Mouse (Mus musculus): ENCODE results near the gene Wipi1. TPM values are rescaled to one million over a fixed set of nuclear protein-coding genes. Genes with fewer than 3 reads are reported as not detected.
A peak's percentile ranks its signal among the peaks of the same experiment; 100 is the strongest.

Wipi1 gene
- polyA plus RNA-seq, 1 experiment from 2014 or later, result 5.7 TPM

DNA sequence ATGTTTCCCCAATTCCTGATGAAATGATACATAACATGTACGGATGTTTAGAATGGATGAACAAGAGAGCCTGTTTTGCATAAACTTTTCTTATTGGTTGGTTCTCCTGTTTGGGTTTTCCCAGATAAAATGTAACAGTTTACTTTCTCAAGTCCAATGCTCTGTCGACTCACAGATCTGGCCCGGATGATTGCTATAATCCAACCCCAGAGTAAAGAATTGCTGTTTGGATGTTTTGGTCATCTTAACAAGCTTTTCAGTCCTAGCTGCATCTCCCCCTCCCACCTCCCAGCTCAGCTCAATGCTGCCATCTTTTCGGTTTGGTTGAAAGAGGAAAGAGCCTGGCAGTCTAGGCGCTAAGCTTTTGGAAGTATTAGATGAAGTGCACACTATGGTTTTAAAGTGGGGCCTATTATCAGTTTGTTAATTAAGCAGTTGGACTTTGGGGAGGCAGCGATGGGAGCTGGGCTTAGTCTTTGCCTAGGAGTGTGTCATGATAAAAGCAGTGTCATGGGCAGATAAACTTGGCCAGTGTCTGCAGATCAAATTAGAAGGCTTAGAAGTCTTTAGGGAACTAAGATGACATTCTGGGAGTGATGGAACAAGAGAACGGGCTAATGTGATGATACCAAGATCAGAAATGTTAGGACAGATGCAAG is 1.2 kb upstream of the Wipi1 start:
- 54% methylated on average over 7 of the region's 7 CpGs for WGBS
- peaks cover 10% of the 10 kb centered on the region; the same call in 1 of the 2 replicates for H3K4me1 ChIP-seq (ENCODE audit: control insufficient read depth, insufficient read depth, low read length)
- no peak for ATAC-seq

DNA sequence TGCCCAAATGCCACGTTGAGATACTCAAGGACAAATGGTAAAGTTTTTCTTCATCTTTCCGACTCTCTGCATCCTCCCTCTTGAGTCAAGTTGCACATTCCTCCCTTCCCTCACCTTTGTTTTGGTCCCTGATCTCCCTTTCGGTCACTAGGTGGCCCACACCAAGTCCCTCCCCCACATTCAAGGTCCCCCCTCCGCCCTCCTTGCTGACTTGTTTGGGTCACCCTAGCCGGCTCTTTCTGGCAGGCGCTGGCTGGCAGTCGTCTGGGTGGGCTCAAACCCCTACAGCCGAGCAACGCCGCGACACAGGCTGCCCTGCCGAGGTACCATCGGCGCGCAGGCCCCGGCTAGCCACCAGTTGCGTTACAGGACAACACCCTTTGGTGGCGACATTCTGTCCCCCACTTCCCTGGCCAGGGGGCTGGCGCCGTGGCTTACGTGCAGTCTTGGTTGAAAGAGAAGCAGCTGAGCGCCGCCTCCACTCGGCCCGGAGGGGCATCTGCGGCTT is 918 bp downstream of the Wipi1 start:
- Histone ChIP-seq H3K9me3 (replicated peaks; ENCODE audit: control insufficient read depth, low read length) (no peaks in the 10 kb centered on the region), H3K4me2 (ENCODE audit: low read length) (peak overlapping the region; percentile 84), H3K4me3 (ENCODE audit: low read depth, low read length) (peak overlapping the region; percentile 68), H3K9ac (ENCODE audit: low read length) (peak overlapping the region; percentile 73), H3K27ac (ENCODE audit: low read depth, low read length) (peak overlapping the region; percentile 22; the same call in 1 of the 2 replicates), H3K4me1 (ENCODE audit: control insufficient read depth, insufficient read depth, low read length) (peaks cover 10% of the 10 kb centered on the region; the same call in 1 of the 2 replicates), H3K36me3 (ENCODE audit: control insufficient read depth, insufficient read depth, low read length) (no peaks in the 10 kb centered on the region), H3K27me3 (replicated peaks; ENCODE audit: control insufficient read depth, insufficient read depth, low read length) (no peaks in the 10 kb centered on the region)
- DNase-seq (ENCODE audit: low spot score), result no peak
- no peak for ATAC-seq
- WGBS, result 0% methylated on average over 26 of the region's 26 CpGs

More for the DNA sequence above, 1.2 kb upstream of the Wipi1 start:
- no peaks in the 10 kb centered on the region for H3K36me3 ChIP-seq (ENCODE audit: control insufficient read depth, insufficient read depth, low read length)
- no peaks in the 10 kb centered on the region for H3K9me3 ChIP-seq (replicated peaks; ENCODE audit: control insufficient read depth, low read length)
- no peak for DNase-seq (ENCODE audit: low spot score)
- no peak overlapping the region for H3K4me2 ChIP-seq (ENCODE audit: low read length)
- no peak overlapping the region for H3K27ac ChIP-seq (ENCODE audit: low read depth, low read length)
- H3K27me3 ChIP-seq (replicated peaks; ENCODE audit: control insufficient read depth, insufficient read depth, low read length), result no peaks in the 10 kb centered on the region
- H3K4me3 ChIP-seq (ENCODE audit: low read depth, low read length), result no peak overlapping the region
- H3K9ac ChIP-seq (ENCODE audit: low read length), result no peak overlapping the region

DNA sequence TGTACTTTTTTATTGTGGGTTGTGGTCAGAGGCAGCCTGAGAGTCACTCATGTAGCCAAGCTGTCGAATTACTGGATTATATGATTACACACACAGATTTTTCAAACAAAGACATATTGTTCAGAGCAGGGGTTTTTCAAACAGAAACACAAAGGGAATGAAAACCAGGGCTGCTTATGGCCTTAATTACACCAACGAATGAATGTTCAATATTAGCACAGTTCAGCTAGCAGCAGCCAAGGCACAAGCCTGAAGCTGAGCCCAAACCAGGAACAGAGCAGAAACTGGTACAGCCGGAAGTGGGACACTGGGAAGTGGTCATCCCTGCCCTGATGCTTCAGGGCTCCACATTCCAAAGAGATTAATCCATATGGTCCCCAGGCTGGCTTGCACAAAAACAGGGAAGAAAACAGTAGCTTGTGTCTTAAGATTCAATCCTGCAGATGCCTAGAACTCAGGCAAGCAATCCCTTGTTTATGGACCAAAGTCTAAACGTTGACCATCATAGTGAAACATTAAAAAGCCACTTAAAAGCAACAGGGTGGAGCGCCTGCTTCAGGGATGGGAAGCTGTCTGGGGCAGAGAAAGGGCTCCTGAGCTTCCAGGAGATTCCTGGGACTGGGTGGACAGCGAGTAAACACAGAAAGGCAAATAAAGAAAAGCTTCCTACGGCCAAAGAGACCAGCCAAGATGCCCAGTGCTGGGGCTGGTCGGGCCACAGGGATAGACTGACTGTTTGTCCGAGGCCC is 1.5 kb downstream of the Wipi1 start:
- Histone ChIP-seq H3K4me3 (ENCODE audit: low read depth, low read length) (peak overlapping the region; percentile 68), H3K27me3 (replicated peaks; ENCODE audit: control insufficient read depth, insufficient read depth, low read length) (no peaks in the 10 kb centered on the region), H3K4me1 (ENCODE audit: control insufficient read depth, insufficient read depth, low read length) (peaks cover 10% of the 10 kb centered on the region; the same call in 1 of the 2 replicates), H3K36me3 (ENCODE audit: control insufficient read depth, insufficient read depth, low read length) (no peaks in the 10 kb centered on the region), H3K4me2 (ENCODE audit: low read length) (peak overlapping the region; percentile 84), H3K9ac (ENCODE audit: low read length) (peak overlapping the region; percentile 73), H3K9me3 (replicated peaks; ENCODE audit: control insufficient read depth, low read length) (no peaks in the 10 kb centered on the region), H3K27ac (ENCODE audit: low read depth, low read length) (no peak overlapping the region)
- DNase-seq (ENCODE audit: low spot score) (no peak), ATAC-seq (no peak)
- WGBS, result 12% methylated on average over 9 of the region's 9 CpGs

GRCm38 (mm10) chr11:109608976-109609625 is 2.7 kb downstream of the Wipi1 start:
- no peaks in the 10 kb centered on the region for H3K36me3 ChIP-seq (ENCODE audit: control insufficient read depth, insufficient read depth, low read length)

GRCm38 (mm10) chr11:109607600-109607999 is 4.2 kb downstream of the Wipi1 start:
- H3K36me3 ChIP-seq (ENCODE audit: control insufficient read depth, insufficient read depth, low read length), result no peaks in the 10 kb centered on the region
- no peak overlapping the region for H3K27ac ChIP-seq (ENCODE audit: low read depth, low read length)
- no peak overlapping the region for H3K4me2 ChIP-seq (ENCODE audit: low read length)
- H3K4me1 ChIP-seq (ENCODE audit: control insufficient read depth, insufficient read depth, low read length), result peaks cover 10% of the 10 kb centered on the region; the same call in 1 of the 2 replicates
- H3K9me3 ChIP-seq (replicated peaks; ENCODE audit: control insufficient read depth, low read length), result no peaks in the 10 kb centered on the region
- H3K27me3 ChIP-seq (replicated peaks; ENCODE audit: control insufficient read depth, insufficient read depth, low read length), result no peaks in the 10 kb centered on the region
- H3K9ac ChIP-seq (ENCODE audit: low read length), result no peak overlapping the region
- ATAC-seq (no peak), DNase-seq (ENCODE audit: low spot score) (no peak)
- 73% methylated on average over 6 of the region's 6 CpGs for WGBS
- H3K4me3 ChIP-seq (ENCODE audit: low read depth, low read length), result no peak overlapping the region

More at GRCm38 (mm10) chr11:109608976-109609625, 2.7 kb downstream of the Wipi1 start:
- Histone ChIP-seq H3K9me3 (replicated peaks; ENCODE audit: control insufficient read depth, low read length) (no peaks in the 10 kb centered on the region), H3K4me2 (ENCODE audit: low read length) (no peak overlapping the region), H3K27ac (ENCODE audit: low read depth, low read length) (no peak overlapping the region), H3K4me3 (ENCODE audit: low read depth, low read length) (no peak overlapping the region), H3K4me1 (ENCODE audit: control insufficient read depth, insufficient read depth, low read length) (peaks cover 10% of the 10 kb centered on the region; the same call in 1 of the 2 replicates), H3K9ac (ENCODE audit: low read length) (no peak overlapping the region), H3K27me3 (replicated peaks; ENCODE audit: control insufficient read depth, insufficient read depth, low read length) (no peaks in the 10 kb centered on the region)
- DNase-seq (ENCODE audit: low spot score), result no peak
- no peak for ATAC-seq
- WGBS, result 81% methylated on average over 6 of the region's 6 CpGs

DNA sequence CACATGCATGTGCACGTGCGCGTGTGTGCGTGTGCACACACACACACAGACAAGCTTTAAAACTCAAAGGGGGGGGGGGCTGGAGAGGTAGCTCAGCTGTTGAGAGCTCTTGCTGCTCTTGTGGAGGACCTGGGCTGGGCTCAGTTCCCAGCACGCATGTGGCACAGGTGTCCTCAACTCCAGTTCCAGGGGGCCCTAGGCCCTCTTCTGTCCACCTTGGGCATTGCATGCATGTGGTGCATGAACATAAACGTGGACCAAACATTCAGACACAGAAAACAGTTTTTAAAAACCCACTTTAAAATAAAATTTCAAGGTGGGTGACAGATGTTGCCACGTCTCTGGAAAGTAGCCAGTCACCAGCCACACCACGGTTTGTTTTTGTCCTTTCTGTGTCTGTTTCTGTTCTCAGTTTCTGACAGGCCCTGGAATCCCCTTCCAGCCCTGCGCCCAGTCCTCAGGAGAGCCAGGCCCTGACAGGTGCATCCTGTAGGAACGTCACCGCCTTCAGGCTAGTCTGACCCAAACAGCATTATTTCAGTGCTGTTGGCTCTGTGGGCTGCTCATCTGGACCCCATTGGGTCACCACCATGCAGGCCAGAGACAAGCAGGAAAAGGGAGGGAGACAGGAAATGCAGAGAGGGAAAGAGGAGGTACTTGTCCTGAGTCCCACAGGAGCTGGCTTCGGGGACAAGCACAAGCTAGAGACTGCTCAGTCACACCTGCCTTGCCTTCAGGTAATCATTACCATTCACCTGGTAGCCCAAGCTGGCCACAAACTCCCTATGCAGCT is 12.8 kb downstream of the Wipi1 start:
- Histone ChIP-seq H3K4me1 (ENCODE audit: control insufficient read depth, insufficient read depth, low read length) (no peaks in the 10 kb centered on the region), H3K9ac (ENCODE audit: low read length) (no peak overlapping the region), H3K9me3 (replicated peaks; ENCODE audit: control insufficient read depth, low read length) (no peaks in the 10 kb centered on the region), H3K36me3 (ENCODE audit: control insufficient read depth, insufficient read depth, low read length) (no peaks in the 10 kb centered on the region), H3K27ac (ENCODE audit: low read depth, low read length) (no peak overlapping the region), H3K4me3 (ENCODE audit: low read depth, low read length) (no peak overlapping the region), H3K27me3 (replicated peaks; ENCODE audit: control insufficient read depth, insufficient read depth, low read length) (no peaks in the 10 kb centered on the region), H3K4me2 (ENCODE audit: low read length) (no peak overlapping the region)
- no peak for DNase-seq (ENCODE audit: low spot score)
- WGBS, result 86% methylated on average over 12 of the region's 12 CpGs
- ATAC-seq, result no peak

GRCm38 (mm10) chr11:109594761-109595160 is 17.0 kb downstream of the Wipi1 start:
- ATAC-seq (no peak), DNase-seq (ENCODE audit: low spot score) (no peak)
- WGBS, result 94% methylated on average over 8 of the region's 8 CpGs

GRCm38 (mm10) chr11:109593200-109593981 is 18.4 kb downstream of the Wipi1 start:
- DNase-seq (ENCODE audit: low spot score), result no peak
- Histone ChIP-seq H3K27me3 (replicated peaks; ENCODE audit: control insufficient read depth, insufficient read depth, low read length) (no peaks in the 10 kb centered on the region), H3K4me2 (ENCODE audit: low read length) (no peak overlapping the region), H3K9ac (ENCODE audit: low read length) (no peak overlapping the region), H3K9me3 (replicated peaks; ENCODE audit: control insufficient read depth, low read length) (no peaks in the 10 kb centered on the region), H3K4me3 (ENCODE audit: low read depth, low read length) (no peak overlapping the region), H3K4me1 (ENCODE audit: control insufficient read depth, insufficient read depth, low read length) (no peaks in the 10 kb centered on the region), H3K36me3 (ENCODE audit: control insufficient read depth, insufficient read depth, low read length) (no peaks in the 10 kb centered on the region), H3K27ac (ENCODE audit: low read depth, low read length) (no peak overlapping the region)
- WGBS, result 82% methylated on average over 6 of the region's 6 CpGs
- ATAC-seq, result no peak

More at GRCm38 (mm10) chr11:109594761-109595160, 17.0 kb downstream of the Wipi1 start:
- Histone ChIP-seq H3K9me3 (replicated peaks; ENCODE audit: control insufficient read depth, low read length) (no peaks in the 10 kb centered on the region), H3K4me2 (ENCODE audit: low read length) (no peak overlapping the region), H3K27ac (ENCODE audit: low read depth, low read length) (no peak overlapping the region), H3K36me3 (ENCODE audit: control insufficient read depth, insufficient read depth, low read length) (no peaks in the 10 kb centered on the region), H3K4me3 (ENCODE audit: low read depth, low read length) (no peak overlapping the region), H3K9ac (ENCODE audit: low read length) (no peak overlapping the region), H3K4me1 (ENCODE audit: control insufficient read depth, insufficient read depth, low read length) (no peaks in the 10 kb centered on the region), H3K27me3 (replicated peaks; ENCODE audit: control insufficient read depth, insufficient read depth, low read length) (no peaks in the 10 kb centered on the region)
